Mouse (Mus musculus): ENCODE measurements at regions not wholly inside any gene's neighbourhood (a gene's known extent, or its start where the extent isn't known, plus 50 kb on each side); places are given as distances from the start of the nearest gene placed in this dataset.

DNA sequence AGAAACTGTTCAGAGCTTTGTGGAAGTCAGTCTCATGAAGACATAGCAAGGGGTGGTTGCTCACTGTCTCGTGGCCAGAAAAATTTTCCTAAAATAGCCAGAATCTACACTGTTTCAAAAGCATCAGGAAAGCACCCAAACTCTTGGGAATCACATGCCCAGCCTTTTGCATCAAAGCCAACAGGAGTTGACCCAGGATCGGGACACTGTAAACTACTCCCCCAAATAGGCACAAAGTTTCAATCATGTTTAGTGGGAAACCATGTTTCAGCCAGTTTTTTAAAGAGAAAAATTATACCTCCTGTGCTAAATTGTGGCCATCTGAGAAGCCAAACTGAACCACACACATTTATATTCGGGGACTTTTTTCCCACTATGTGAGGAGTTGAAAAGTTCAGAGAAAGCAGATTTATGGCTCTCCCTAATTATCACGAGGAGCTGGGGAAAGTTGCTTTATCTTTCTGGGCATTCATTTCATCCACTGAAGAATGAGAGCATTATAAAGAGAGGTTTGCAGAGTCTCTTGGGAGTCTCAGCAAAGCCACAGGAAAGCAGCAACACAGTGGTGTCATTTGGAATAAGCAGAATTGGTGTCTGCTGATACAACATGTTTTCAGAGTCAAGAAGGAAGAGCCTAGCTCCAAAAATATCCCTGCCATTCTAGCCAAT, 136.5 kb upstream of the Slc44a1 start:
- no peak for DNase-seq (ENCODE audit: low read depth)
- no peak for TF ChIP-seq CTCF (IDR thresholded peaks at IDR 0.05; ENCODE audit: borderline replicate concordance, extremely low read depth, insufficient read depth, insufficient read length)
- TF ChIP-seq POLR2A (IDR thresholded peaks at IDR 0.05; ENCODE audit: borderline replicate concordance, extremely low read depth, insufficient read depth, insufficient read length, poor library complexity, severe bottlenecking), result no peak

DNA sequence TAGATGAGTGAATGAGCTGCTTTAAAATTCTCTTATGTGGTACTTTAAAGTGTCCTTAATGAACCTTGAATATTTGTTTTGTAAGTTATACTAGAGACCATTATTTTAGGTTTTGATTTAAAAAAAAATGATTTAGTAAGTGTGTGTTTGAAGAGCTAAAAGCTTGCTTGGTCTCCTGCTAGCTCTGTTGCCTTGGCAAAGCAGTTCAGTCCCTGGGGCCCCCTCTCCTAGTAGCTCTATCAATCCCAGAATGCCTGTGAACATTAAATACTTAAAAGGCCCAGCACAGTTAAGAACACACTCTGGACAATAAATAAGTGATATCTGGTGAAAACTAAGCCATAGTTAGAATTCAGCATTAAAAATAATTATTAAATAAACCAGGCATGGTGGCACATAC, 138.3 kb upstream of the Abca1 start:
- TF ChIP-seq CTCF (IDR thresholded peaks at IDR 0.05; ENCODE audit: borderline replicate concordance, extremely low read depth, insufficient read depth, insufficient read length) (no peak), POLR2A (IDR thresholded peaks at IDR 0.05; ENCODE audit: borderline replicate concordance, extremely low read depth, insufficient read depth, insufficient read length, poor library complexity, severe bottlenecking) (no peak)
- DNase-seq (ENCODE audit: low read depth), result no peak

DNA sequence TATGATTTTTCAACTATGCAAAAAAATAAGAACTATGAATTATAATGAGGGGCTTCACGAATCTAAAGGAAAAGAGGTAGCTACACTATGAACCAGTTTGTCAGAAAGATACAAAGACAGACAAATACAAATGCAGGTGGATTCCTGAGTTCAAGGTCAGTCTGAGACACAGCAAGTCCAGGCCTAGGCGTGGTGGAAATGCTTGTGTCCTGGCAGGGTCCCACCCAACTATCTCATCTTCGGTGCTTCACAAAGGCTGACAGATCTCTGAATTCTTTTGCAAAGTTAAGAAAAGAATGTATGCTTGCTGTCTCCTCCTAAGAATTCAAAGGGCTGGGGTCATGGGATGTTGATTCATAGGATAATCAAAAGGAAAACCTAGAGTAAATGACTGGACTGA, 132.9 kb upstream of the Abca1 start:
- TF ChIP-seq POLR2A (IDR thresholded peaks at IDR 0.05; ENCODE audit: borderline replicate concordance, extremely low read depth, insufficient read depth, insufficient read length, poor library complexity, severe bottlenecking) (no peak), CTCF (IDR thresholded peaks at IDR 0.05; ENCODE audit: borderline replicate concordance, extremely low read depth, insufficient read depth, insufficient read length) (no peak)
- DNase-seq (ENCODE audit: low read depth), result no peak

DNA sequence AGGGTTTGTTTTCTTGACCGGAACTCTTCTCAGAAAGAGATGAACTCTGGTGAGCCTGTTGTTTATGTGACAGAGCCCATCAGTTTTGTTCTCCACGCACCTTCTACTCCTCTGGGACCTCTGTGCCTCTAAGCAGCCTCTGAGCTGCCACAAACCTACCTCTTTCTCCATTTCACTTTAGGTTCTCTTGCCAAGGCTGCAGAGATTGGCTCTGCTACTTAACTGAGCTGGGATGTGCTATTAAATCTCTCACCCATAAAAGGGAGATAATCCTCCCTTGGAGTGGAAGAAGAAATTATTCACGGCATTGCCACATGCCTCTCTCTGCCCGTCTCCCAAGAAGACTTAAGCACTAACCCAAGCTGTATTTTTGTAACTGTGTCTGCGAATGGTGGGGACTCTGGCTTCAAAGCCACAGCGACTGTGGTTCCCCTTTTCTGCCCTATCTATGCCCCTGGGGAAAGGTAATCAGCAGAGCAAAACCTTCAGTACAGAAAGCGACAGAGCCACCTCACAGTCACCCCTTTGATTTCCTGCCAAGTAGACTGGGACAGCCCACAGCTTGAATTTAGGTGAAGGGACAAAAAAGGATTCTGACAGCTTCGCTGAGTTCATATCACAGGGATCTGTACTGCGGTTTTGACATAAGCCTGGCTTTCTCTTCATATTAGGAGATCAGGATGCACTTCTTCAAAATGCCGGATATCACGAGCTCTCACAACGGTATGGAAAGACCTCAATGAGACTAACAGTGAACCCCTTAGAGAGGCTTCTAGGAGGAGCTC, 118.2 kb upstream of the Abca1 start:
- peak; percentile 68 for DNase-seq (ENCODE audit: low read depth)
- no peak for TF ChIP-seq POLR2A (IDR thresholded peaks at IDR 0.05; ENCODE audit: borderline replicate concordance, extremely low read depth, insufficient read depth, insufficient read length, poor library complexity, severe bottlenecking)
- no peak for TF ChIP-seq CTCF (IDR thresholded peaks at IDR 0.05; ENCODE audit: borderline replicate concordance, extremely low read depth, insufficient read depth, insufficient read length)

DNA sequence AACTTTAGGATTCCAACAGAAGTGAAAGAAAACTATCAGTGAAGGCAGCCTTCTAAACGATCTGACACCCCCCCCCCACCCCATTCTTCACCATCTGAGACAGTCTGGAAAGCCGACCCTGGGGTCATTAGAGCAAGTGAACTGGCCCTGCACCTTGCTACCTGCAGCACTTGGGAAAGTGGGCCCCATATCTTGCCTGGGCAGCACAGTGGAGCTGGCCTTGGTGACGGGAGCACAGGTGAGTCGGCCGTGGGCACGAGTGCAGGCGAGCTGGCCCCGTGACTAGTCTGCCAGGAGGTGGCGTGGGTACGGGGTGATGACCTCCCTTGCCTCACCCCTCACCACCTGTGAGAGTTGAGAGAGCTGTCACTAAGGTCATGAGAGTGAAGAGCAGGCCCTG, 110.7 kb upstream of the Abca1 start:
- TF ChIP-seq CTCF (IDR thresholded peaks at IDR 0.05; ENCODE audit: borderline replicate concordance, extremely low read depth, insufficient read depth, insufficient read length), result no peak
- no peak for TF ChIP-seq POLR2A (IDR thresholded peaks at IDR 0.05; ENCODE audit: borderline replicate concordance, extremely low read depth, insufficient read depth, insufficient read length, poor library complexity, severe bottlenecking)
- no peak for DNase-seq (ENCODE audit: low read depth)

DNA sequence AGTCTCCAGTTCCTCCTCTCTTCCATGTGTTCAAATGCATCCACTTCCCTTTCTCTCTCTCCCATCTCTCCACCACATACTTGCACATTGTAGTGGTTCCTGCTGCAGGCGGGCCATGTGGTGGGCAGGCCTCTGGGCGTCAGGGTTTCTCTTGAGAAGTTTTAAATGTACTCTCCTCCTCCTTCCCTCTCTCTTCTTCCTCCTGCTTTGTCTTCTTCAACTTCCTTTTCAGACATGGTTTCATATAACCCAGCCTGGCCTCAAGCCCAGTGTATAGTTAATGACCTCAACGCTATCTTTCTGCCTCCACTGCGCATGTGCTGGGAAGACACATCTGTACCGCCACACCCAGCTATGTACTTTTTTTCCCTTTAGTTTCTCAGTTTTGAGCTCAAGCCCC, 110.3 kb upstream of the Abca1 start:
- no peak for DNase-seq (ENCODE audit: low read depth)
- TF ChIP-seq POLR2A (IDR thresholded peaks at IDR 0.05; ENCODE audit: borderline replicate concordance, extremely low read depth, insufficient read depth, insufficient read length, poor library complexity, severe bottlenecking) (no peak), CTCF (IDR thresholded peaks at IDR 0.05; ENCODE audit: borderline replicate concordance, extremely low read depth, insufficient read depth, insufficient read length) (no peak)

DNA sequence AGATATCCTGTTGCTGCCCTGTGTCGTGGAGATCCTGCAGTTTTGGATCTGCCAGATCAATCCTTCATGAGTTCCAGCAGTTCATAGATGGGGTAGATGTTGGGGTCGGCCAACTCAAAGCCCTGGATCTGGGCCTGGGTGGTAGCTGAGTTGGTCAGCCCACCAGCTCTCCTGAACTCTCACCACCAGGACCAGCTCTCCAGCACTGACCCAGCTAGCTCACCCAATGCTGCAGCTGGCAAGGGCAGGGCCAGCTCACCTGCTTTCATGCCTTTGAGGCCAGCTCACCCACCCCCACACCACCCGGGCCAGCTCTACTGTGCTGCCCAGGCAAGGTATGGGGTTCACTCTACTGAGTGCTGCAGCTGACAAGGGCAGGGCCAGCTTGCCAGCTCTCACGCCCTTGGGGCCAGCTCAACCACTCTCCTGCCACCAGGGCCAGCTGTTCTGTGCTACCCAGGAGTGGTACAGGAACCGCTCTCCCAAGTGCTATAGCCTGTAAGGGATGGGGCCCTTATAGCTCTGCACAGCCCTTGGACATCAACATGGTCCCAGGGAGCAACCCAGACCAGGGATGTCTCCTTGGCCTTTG, 109.7 kb upstream of the Abca1 start:
- no peak for DNase-seq (ENCODE audit: low read depth)
- no peak for TF ChIP-seq CTCF (IDR thresholded peaks at IDR 0.05; ENCODE audit: borderline replicate concordance, extremely low read depth, insufficient read depth, insufficient read length)
- no peak for TF ChIP-seq POLR2A (IDR thresholded peaks at IDR 0.05; ENCODE audit: borderline replicate concordance, extremely low read depth, insufficient read depth, insufficient read length, poor library complexity, severe bottlenecking)

DNA sequence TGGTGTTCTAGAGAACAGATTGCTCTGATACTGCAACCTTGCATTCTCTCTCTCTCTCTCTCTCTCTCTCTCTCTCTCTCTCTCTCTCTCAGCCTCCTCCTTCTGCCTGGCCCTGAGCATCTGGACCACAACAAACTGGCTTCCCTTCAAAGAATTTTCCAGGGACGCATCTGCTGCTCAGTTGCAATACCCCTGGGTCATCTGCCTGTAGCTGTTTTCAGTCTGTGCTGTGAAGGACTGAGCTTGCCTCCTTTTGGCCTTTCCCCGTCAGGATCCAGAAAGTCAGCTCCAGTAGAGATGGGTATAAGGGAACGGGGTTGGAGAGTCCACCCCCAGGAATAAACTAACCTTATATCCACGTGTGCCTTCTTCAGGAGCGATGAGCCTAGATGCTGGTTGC, 105.2 kb upstream of the Abca1 start:
- peak; percentile 60 for DNase-seq (ENCODE audit: low read depth)
- TF ChIP-seq CTCF (IDR thresholded peaks at IDR 0.05; ENCODE audit: borderline replicate concordance, extremely low read depth, insufficient read depth, insufficient read length) (no peak), POLR2A (IDR thresholded peaks at IDR 0.05; ENCODE audit: borderline replicate concordance, extremely low read depth, insufficient read depth, insufficient read length, poor library complexity, severe bottlenecking) (no peak)

DNA sequence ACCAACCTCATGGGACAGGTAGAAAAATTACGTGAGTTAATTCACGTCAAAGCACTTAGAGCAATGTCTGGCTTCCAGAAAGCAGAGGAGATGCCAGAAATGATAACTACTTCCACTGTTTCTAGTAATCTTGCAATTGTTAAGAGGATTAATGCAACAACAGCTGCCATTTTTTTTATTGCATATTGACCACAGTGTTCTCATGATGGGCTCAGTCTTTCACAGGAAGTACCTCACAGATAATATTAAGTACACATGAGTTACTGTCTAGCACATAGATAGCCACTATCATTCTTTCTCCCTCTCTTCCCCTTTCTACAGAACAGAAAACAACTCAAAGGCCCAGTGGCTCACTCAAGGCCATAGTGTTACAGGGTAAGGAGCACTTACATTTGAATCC, 104.8 kb upstream of the Abca1 start:
- no peak for TF ChIP-seq CTCF (IDR thresholded peaks at IDR 0.05; ENCODE audit: borderline replicate concordance, extremely low read depth, insufficient read depth, insufficient read length)
- no peak for TF ChIP-seq POLR2A (IDR thresholded peaks at IDR 0.05; ENCODE audit: borderline replicate concordance, extremely low read depth, insufficient read depth, insufficient read length, poor library complexity, severe bottlenecking)

DNA sequence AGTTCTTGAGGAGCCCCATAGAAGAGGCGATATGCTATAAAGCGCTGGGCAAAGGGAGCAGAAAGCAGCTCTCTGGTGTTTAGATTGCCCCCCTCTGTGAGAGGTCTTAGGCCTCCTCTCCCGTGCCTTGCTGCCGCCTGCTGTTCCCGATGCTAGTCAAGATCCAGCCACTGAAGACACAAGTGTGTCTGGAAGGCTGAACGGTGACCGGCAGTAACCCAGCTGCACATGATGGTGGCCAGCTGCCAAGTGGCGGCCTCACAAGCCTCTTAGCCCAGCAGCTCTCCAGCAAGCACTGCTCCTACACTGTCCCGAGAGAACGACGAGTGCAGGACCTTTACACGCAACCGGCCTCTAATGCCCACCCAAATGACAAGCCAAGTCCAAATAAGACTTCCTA, 104.1 kb upstream of the Abca1 start:
- no peak for TF ChIP-seq CTCF (IDR thresholded peaks at IDR 0.05; ENCODE audit: borderline replicate concordance, extremely low read depth, insufficient read depth, insufficient read length)
- no peak for TF ChIP-seq POLR2A (IDR thresholded peaks at IDR 0.05; ENCODE audit: borderline replicate concordance, extremely low read depth, insufficient read depth, insufficient read length, poor library complexity, severe bottlenecking)
- peak; percentile 92 for DNase-seq (ENCODE audit: low read depth)

More for the DNA sequence above, 104.8 kb upstream of the Abca1 start:
- DNase-seq (ENCODE audit: low read depth), result no peak

DNA sequence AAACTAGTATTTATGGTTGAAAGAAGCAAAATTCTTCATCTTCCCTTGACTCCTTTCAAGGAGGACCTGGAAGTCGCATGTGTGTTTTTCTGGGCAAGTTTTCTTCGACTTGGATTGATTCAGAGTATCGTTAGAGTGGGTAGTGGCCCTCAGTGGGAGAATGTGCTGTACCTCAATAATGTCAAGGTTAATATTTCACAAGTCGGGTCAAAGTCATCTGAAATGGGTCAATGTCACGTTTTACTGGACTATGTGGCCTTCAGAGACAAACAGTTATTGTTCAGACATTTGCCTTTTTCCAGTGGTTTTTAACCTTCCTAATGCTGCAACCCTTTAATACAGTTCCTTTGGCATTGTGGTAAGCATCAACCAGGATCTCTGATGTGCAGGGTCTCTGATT, 102.8 kb upstream of the Abca1 start:
- TF ChIP-seq POLR2A (IDR thresholded peaks at IDR 0.05; ENCODE audit: borderline replicate concordance, extremely low read depth, insufficient read depth, insufficient read length, poor library complexity, severe bottlenecking) (no peak), CTCF (IDR thresholded peaks at IDR 0.05; ENCODE audit: borderline replicate concordance, extremely low read depth, insufficient read depth, insufficient read length) (no peak)
- no peak for DNase-seq (ENCODE audit: low read depth)

Measured in brain, embryonic 14.5 days (tissue).